ENCODE assay signal across 18 mouse cellular contexts in the genomic region with DNA sequence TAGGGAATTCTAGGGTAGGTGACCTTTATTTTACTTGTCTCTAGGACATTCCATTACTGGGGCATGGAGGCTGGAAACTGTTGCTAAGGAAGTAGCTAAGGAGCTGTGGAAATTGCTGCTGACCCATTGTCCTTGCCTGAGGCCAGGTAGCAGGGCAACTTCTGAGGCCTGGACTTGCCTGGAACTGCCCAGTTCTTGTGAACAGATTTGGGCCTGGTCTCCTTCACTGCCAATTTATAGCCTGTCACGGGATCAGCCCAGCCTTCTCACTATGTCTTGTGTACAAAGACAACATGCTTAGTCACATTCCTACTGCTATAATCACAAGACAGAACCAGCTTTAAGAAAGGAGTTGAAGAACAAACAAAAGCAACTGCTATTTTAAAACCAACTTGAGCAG. TPM values are rescaled to one million over a fixed set of nuclear protein-coding genes. Genes with fewer than 3 reads are reported as not detected.
DNase-seq lines count a peak whose midpoint lies in the region; TF ChIP-seq lines count a peak whose summit lies in the region.
"Had no signal": no experiment of that assay in that cellular context is flagged by ENCODE, and none has a peak within 500 bp of the region (broad histone marks: within the 10 kb centered on the region; RNA-seq: fewer than 3 reads in every experiment).

No protein-coding gene starts in this region.

- peak overlapping the region; percentile 68; the same call in 1 of the 2 replicates for H3K27ac ChIP-seq in kidney, adult 2 months (ENCODE audit: insufficient read depth, low read depth, low read length)
- H3K27ac ChIP-seq: heart, embryonic 15.5 days; hindbrain, embryonic 15.5 days; limb, embryonic 15.5 days; lung, embryonic 15.5 days; midbrain, embryonic 13.5 days had no signal

- no peaks in the 10 kb centered on the region for H3K27me3 ChIP-seq in kidney, adult 2 months (replicated peaks; ENCODE audit: control insufficient read depth, insufficient read depth, low read length)
- H3K27me3 ChIP-seq: CH12.LX; heart, embryonic 15.5 days; hindbrain, embryonic 15.5 days; limb, embryonic 15.5 days; lung, embryonic 15.5 days; midbrain, embryonic 13.5 days had no signal

- DNase-seq in 3134 (ENCODE audit: extremely low read depth, insufficient read length, low spot score), result peak; percentile 6
- DNase-seq in R1 (ENCODE audit: low read depth, low spot score), result peak; percentile 6
- DNase-seq in kidney, adult 2 months, result peak; percentile 76
- peak; percentile 21 to 44 for DNase-seq in kidney, postnatal 4 days
- no peak for DNase-seq in right cerebral cortex, postnatal 4 days
- no peak for DNase-seq in ovary, postnatal 10 days (ENCODE audit: low spot score)
- no peak for DNase-seq in cerebellum, postnatal 10 days
- DNase-seq: adrenal gland, adult 8-10 months; cerebellum, postnatal 14 days; spleen, adult 18-20 months; thymus, adult 18-20 months had no signal

- 34% methylated on average over 1 of the region's 1 CpGs for WGBS in kidney, adult 2 months

- no peak for TF ChIP-seq CTCF in kidney, adult 2 months (conservative IDR thresholded peaks at IDR 0.05; ENCODE audit: insufficient read depth, insufficient read length, low read depth, low read length)

- H3K4me3 ChIP-seq in kidney, adult 2 months (ENCODE audit: insufficient read depth, low read depth, low read length), result no peak overlapping the region
- H3K4me3 ChIP-seq: heart, embryonic 15.5 days; hindbrain, embryonic 15.5 days; limb, embryonic 15.5 days; lung, embryonic 15.5 days; midbrain, embryonic 13.5 days had no signal

- no peak for TF ChIP-seq POLR2A in kidney, adult 2 months (IDR thresholded peaks at IDR 0.05; ENCODE audit: low read depth, low read length)

- peaks cover 3% of the 10 kb centered on the region; the same call in 1 of the 2 replicates for H3K4me1 ChIP-seq in kidney, adult 2 months (ENCODE audit: control insufficient read depth, insufficient read depth, low read length)
- H3K4me1 ChIP-seq: heart, embryonic 15.5 days; hindbrain, embryonic 15.5 days; limb, embryonic 15.5 days; lung, embryonic 15.5 days; midbrain, embryonic 13.5 days had no signal

- H3K36me3 ChIP-seq in kidney, adult 2 months (ENCODE audit: control insufficient read depth, insufficient read depth, low read length), result no peaks in the 10 kb centered on the region
- H3K36me3 ChIP-seq: heart, embryonic 15.5 days; hindbrain, embryonic 15.5 days; limb, embryonic 15.5 days; lung, embryonic 15.5 days; midbrain, embryonic 13.5 days had no signal

RNA-seq across cellular contexts. Expression of a gene that starts 25.6 kb away (rescaled TPM):
- 14.2 and 21.6 TPM in 2 replicates for polyA plus RNA-seq in kidney, adult 2 months (2012; rRNA removed)

RNA-seq across cellular contexts. Expression of a gene that starts 43.3 kb away (rescaled TPM):
- polyA plus RNA-seq in kidney, adult 2 months (2012; rRNA removed), result not detected in 2 replicates
- polyA plus RNA-seq: heart, embryonic 15.5 days; midbrain, embryonic 13.5 days; Patski had no signal

Comparison
In these comparisons a context has a peak if more than half of its experiments do, and no peak if none do; other contexts are left out.
1. DNase-seq: peak in 3134 (single experiment), R1 (single experiment), kidney, adult 2 months (single experiment) and kidney, postnatal 4 days (2 of 2); none in right cerebral cortex, postnatal 4 days (single experiment), ovary, postnatal 10 days (single experiment) and cerebellum, postnatal 10 days (0 of 2).